Mouse (Mus musculus): Measurements from ENCODE around the gene Dnali1.
A peak's percentile ranks its signal among the peaks of the same experiment; 100 is the strongest.

Dnali1 gene

GRCm38 (mm10) chr4:125034341-125034740 is 31.2 kb downstream of the Dnali1 start:
- DNase-seq (ENCODE audit: low read depth, low spot score), result no peak

GRCm38 (mm10) chr4:125029891-125030614 is 35.5 kb downstream of the Dnali1 start:
- peak; percentile 95 for DNase-seq (ENCODE audit: low read depth, low spot score)

- peak; percentile 48 for DNase-seq (ENCODE audit: low read depth, low spot score)
Observed at GRCm38 (mm10) chr4:125020780-125021538, 44.5 kb downstream of the Dnali1 start.

GRCm38 (mm10) chr4:125017431-125017830 is 48.1 kb downstream of the Dnali1 start:
- DNase-seq (ENCODE audit: low read depth, low spot score), result no peak

- DNase-seq (ENCODE audit: low read depth, low spot score), result no peak
Observed at GRCm38 (mm10) chr4:125015806-125016635, 49.5 kb downstream of the Dnali1 start, which contains the start of gene Gnl2. Gene Gnl2 (plus strand): TSS chr4:125016585.

GRCm38 (mm10) chr4:125008712-125009111 is 56.8 kb downstream of the Dnali1 start:
- DNase-seq (ENCODE audit: low read depth, low spot score), result no peak

- no peak for DNase-seq (ENCODE audit: low read depth, low spot score)
Observed at GRCm38 (mm10) chr4:125008220-125008619, 57.3 kb downstream of the Dnali1 start.

- no peak for DNase-seq (ENCODE audit: low read depth, low spot score)
Observed at GRCm38 (mm10) chr4:125007460-125007859, 58.0 kb downstream of the Dnali1 start.

Data from A20 (cell line).